Mouse (Mus musculus) forebrain, embryonic 16.5 days (tissue): ENCODE measurements around the gene Snhg11. TPM values are rescaled to one million over a fixed set of nuclear protein-coding genes. Genes with fewer than 3 reads are reported as not detected.

Experiments
- ATAC-seq: fragments of 200-750 bp; cut with Nextera tagmentation; 2 replicates; pipeline ENCODE4 v1.8.0; 2017; ENCODE audit warnings: mild to moderate bottlenecking, moderate library complexity
- H3K27ac ChIP-seq: fragments of 300-500 bp; sonication (generic); 2 replicates; pipeline ENCODE4 v1.5.1; 2014; ENCODE audit warnings: low read length, control low read depth
- H3K27me3 ChIP-seq: fragments of 300-500 bp; sonication (generic); replicated peaks from 2 replicates; pipeline ENCODE4 v1.6.1; 2014; ENCODE audit warnings: low read length; ENCODE audit not compliant: control insufficient read depth, insufficient read depth
- H3K36me3 ChIP-seq: fragments of 300-500 bp; sonication (generic); 2 replicates; pipeline ENCODE4 v1.6.1; 2014; ENCODE audit not compliant: control insufficient read depth, insufficient read depth
- H3K4me1 ChIP-seq: fragments of 300-500 bp; sonication (generic); replicated peaks from 2 replicates; pipeline ENCODE4 v1.6.1; 2014; ENCODE audit warnings: low read length; ENCODE audit not compliant: control insufficient read depth, insufficient read depth
- H3K4me2 ChIP-seq: fragments of 300-500 bp; sonication (generic); 2 replicates; pipeline ENCODE4 v1.6.1; 2014; ENCODE audit warnings: mild to moderate bottlenecking, low read length, control low read depth
- H3K4me3 ChIP-seq: fragments of 300-500 bp; sonication (generic); replicated peaks from 2 replicates; pipeline ENCODE4 v1.5.1; 2014; ENCODE audit warnings: mild to moderate bottlenecking, low read length, control low read depth
- H3K9ac ChIP-seq: fragments of 300-500 bp; sonication (generic); replicated peaks from 2 replicates; pipeline ENCODE4 v1.6.1; 2014; ENCODE audit warnings: low read depth, low read length, control low read depth
- H3K9me3 ChIP-seq: fragments of 300-500 bp; sonication (generic); 2 replicates; pipeline ENCODE4 v1.6.1; 2016; ENCODE audit warnings: low read length; ENCODE audit not compliant: control insufficient read depth
- WGBS: fragments of 180-500 bp; shearing (Covaris S2); extraction: QIAGEN DNeasy Blood & Tissue Kit; methylation state at CpG from one replicate; pipeline ENCODE4 v1.1.7; 2014; 5-methylcytosine and 5-hydroxymethylcytosine counted together
- polyA plus RNA-seq: library from polyadenylated mRNA; unstranded; fragments of >200 nt; fragmentation: Nextera tagmentation; extraction: Ambion mirVana; gene quantifications from 2 replicates; pipeline ENCODE4 v1.2.1, GENCODE M21; 2015

The Snhg11 gene
- polyA plus RNA-seq, 1 experiment from 2014 or later, result 217 TPM

GRCm38 (mm10) chr2:158367654-158368053 lies 7.8 kb upstream of the Snhg11 start:
- no peak overlapping the region for H3K4me2 ChIP-seq
- H3K4me1 ChIP-seq, result no peaks in the 10 kb centered on the region
- no peaks in the 10 kb centered on the region for H3K27me3 ChIP-seq
- H3K27ac ChIP-seq, result no peak overlapping the region
- no peak for ATAC-seq
- H3K36me3 ChIP-seq, result no peaks in the 10 kb centered on the region
- H3K9me3 ChIP-seq, result no peaks in the 10 kb centered on the region
- H3K9ac ChIP-seq, result no peak overlapping the region
- H3K4me3 ChIP-seq, result no peak overlapping the region
- 94% methylated on average over 5 of the region's 5 CpGs for WGBS

GRCm38 (mm10) chr2:158368313-158368712 lies 7.1 kb upstream of the Snhg11 start:
- H3K36me3 ChIP-seq, result no peaks in the 10 kb centered on the region
- no peaks in the 10 kb centered on the region for H3K9me3 ChIP-seq
- H3K4me1 ChIP-seq, result no peaks in the 10 kb centered on the region
- no peak overlapping the region for H3K4me2 ChIP-seq
- H3K27ac ChIP-seq, result no peak overlapping the region
- H3K9ac ChIP-seq, result no peak overlapping the region
- H3K4me3 ChIP-seq, result no peak overlapping the region
- WGBS, result 94% methylated on average over 8 of the region's 8 CpGs
- no peaks in the 10 kb centered on the region for H3K27me3 ChIP-seq
- ATAC-seq, result no peak

GRCm38 (mm10) chr2:158369474-158370172 lies 5.8 kb upstream of the Snhg11 start:
- no peak overlapping the region for H3K4me2 ChIP-seq
- H3K9ac ChIP-seq, result no peak overlapping the region
- no peak for ATAC-seq
- H3K27ac ChIP-seq, result no peak overlapping the region
- 0 out of 2 replicates have a peak, but pooled peaks cover 4% of the 10 kb centered on the region for H3K27me3 ChIP-seq
- H3K4me3 ChIP-seq, result no peak overlapping the region
- WGBS, result 89% methylated on average over 3 of the region's 3 CpGs
- no peaks in the 10 kb centered on the region for H3K36me3 ChIP-seq
- H3K4me1 ChIP-seq, result no peaks in the 10 kb centered on the region
- no peaks in the 10 kb centered on the region for H3K9me3 ChIP-seq

GRCm38 (mm10) chr2:158370173-158370550 lies 5.3 kb upstream of the Snhg11 start:
- Histone ChIP-seq H3K9ac (no peak overlapping the region), H3K27me3 (0 out of 2 replicates have a peak, but pooled peaks cover 4% of the 10 kb centered on the region), H3K4me3 (no peak overlapping the region), H3K9me3 (no peaks in the 10 kb centered on the region), H3K36me3 (no peaks in the 10 kb centered on the region), H3K4me2 (no peak overlapping the region), H3K27ac (no peak overlapping the region), H3K4me1 (peaks cover under 1% of the 10 kb centered on the region; the same call in 1 of the 2 replicates)
- no peak for ATAC-seq
- 7% methylated on average over 5 of the region's 5 CpGs for WGBS

- no peak overlapping the region for H3K9ac ChIP-seq
- no peak for ATAC-seq
- no peak overlapping the region for H3K4me2 ChIP-seq
- H3K36me3 ChIP-seq, result no peaks in the 10 kb centered on the region
- H3K4me1 ChIP-seq, result peaks cover 5% of the 10 kb centered on the region; the same call in 1 of the 2 replicates
- peaks cover 14% of the 10 kb centered on the region; the same call in 1 of the 2 replicates for H3K27me3 ChIP-seq
- no peak overlapping the region for H3K27ac ChIP-seq
- WGBS, result 55% methylated on average over 5 of the region's 5 CpGs
- no peaks in the 10 kb centered on the region for H3K9me3 ChIP-seq
- no peak overlapping the region for H3K4me3 ChIP-seq
These were observed 2.4 kb upstream of the Snhg11 start for GRCm38 (mm10) chr2:158373061-158373460.

GRCm38 (mm10) chr2:158373516-158373915 lies 1.9 kb upstream of the Snhg11 start:
- H3K9ac ChIP-seq, result no peak overlapping the region
- H3K4me1 ChIP-seq, result peaks cover 5% of the 10 kb centered on the region; the same call in 1 of the 2 replicates
- no peak overlapping the region for H3K4me3 ChIP-seq
- H3K9me3 ChIP-seq, result no peaks in the 10 kb centered on the region
- H3K4me2 ChIP-seq, result no peak overlapping the region
- peaks cover 14% of the 10 kb centered on the region; the same call in 1 of the 2 replicates for H3K27me3 ChIP-seq
- no peaks in the 10 kb centered on the region for H3K36me3 ChIP-seq
- WGBS, result 67% methylated on average over 7 of the region's 7 CpGs
- no peak overlapping the region for H3K27ac ChIP-seq
- no peak for ATAC-seq

GRCm38 (mm10) chr2:158376123-158376687 lies 767 bp downstream of the Snhg11 start:
- 27% methylated on average over 12 of the region's 12 CpGs for WGBS

GRCm38 (mm10) chr2:158376798-158377197 lies 1.4 kb downstream of the Snhg11 start:
- 67% methylated on average over 7 of the region's 7 CpGs for WGBS
- no peaks in the 10 kb centered on the region for H3K36me3 ChIP-seq
- no peaks in the 10 kb centered on the region for H3K9me3 ChIP-seq
- peaks cover 14% of the 10 kb centered on the region; the same call in 1 of the 2 replicates for H3K27me3 ChIP-seq
- peak overlapping the region; percentile 39 for H3K4me3 ChIP-seq
- H3K27ac ChIP-seq, result no peak overlapping the region; the same call in 1 of the 2 replicates
- peaks cover 5% of the 10 kb centered on the region; the same call in 1 of the 2 replicates for H3K4me1 ChIP-seq
- no peak overlapping the region for H3K9ac ChIP-seq
- ATAC-seq, result no peak
- H3K4me2 ChIP-seq, result peak overlapping the region; percentile 53

More at GRCm38 (mm10) chr2:158376123-158376687, 767 bp downstream of the Snhg11 start:
- Histone ChIP-seq H3K9me3 (no peaks in the 10 kb centered on the region), H3K4me1 (peaks cover 5% of the 10 kb centered on the region; the same call in 1 of the 2 replicates), H3K4me3 (peak overlapping the region; percentile 39), H3K27me3 (peaks cover 14% of the 10 kb centered on the region; the same call in 1 of the 2 replicates), H3K4me2 (peak overlapping the region; percentile 53), H3K36me3 (no peaks in the 10 kb centered on the region), H3K27ac (peak overlapping the region; percentile 39; the same call in 1 of the 2 replicates), H3K9ac (peak overlapping the region; percentile 44)
- no peak for ATAC-seq

- H3K27ac ChIP-seq, result no peak overlapping the region
- no peak for ATAC-seq
- H3K4me1 ChIP-seq, result peaks cover 5% of the 10 kb centered on the region; the same call in 1 of the 2 replicates
- no peak overlapping the region for H3K4me3 ChIP-seq
- H3K27me3 ChIP-seq, result peaks cover 14% of the 10 kb centered on the region; the same call in 1 of the 2 replicates
- H3K36me3 ChIP-seq, result no peaks in the 10 kb centered on the region
- H3K4me2 ChIP-seq, result no peak overlapping the region
- H3K9ac ChIP-seq, result no peak overlapping the region
- H3K9me3 ChIP-seq, result no peaks in the 10 kb centered on the region
- WGBS, result 88% methylated on average over 1 of the region's 1 CpGs
These were observed 2.4 kb downstream of the Snhg11 start for GRCm38 (mm10) chr2:158377811-158378210.
